Mouse (Mus musculus) erythroid progenitor cell, adult 5-6 weeks (primary cell): ENCODE measurements around the gene Slc44a4. TPM values are rescaled to one million over a fixed set of nuclear protein-coding genes. Genes with fewer than 3 reads are reported as not detected.
"Not testable (repeated sequence)": the region's sequence is repeated elsewhere in the genome, so short reads cannot be mapped to it uniquely, and the experiment has no call there.

ENCODE experiments used
- ATAC-seq: replicated peaks from 2 replicates; pipeline ENCODE4 v1.8.0; 2016; ENCODE audit warnings: moderate number of reproducible peaks, mild to moderate bottlenecking, moderate TSS enrichment, inconsistent platforms; ENCODE audit not compliant: poor library complexity, low FRiP score, severe bottlenecking
- total RNA-seq, 2 experiments: library from RNA; stranded (forward) in 1 of 2; stranded (reverse) in 1 of 2; fragments of 150-400 nt in 1 of 2; fragments of 186-747, 209-891 nt in 1 of 2; gene quantifications; 2 replicates each; pipeline versions ENCODE4 v1.2.3 to v1.2.4; 2015 to 2017; ENCODE audit warnings: low replicate concordance in 2 of 2

Gene Slc44a4
- total RNA-seq, 2 experiments from 2014 or later = not detected

DNA sequence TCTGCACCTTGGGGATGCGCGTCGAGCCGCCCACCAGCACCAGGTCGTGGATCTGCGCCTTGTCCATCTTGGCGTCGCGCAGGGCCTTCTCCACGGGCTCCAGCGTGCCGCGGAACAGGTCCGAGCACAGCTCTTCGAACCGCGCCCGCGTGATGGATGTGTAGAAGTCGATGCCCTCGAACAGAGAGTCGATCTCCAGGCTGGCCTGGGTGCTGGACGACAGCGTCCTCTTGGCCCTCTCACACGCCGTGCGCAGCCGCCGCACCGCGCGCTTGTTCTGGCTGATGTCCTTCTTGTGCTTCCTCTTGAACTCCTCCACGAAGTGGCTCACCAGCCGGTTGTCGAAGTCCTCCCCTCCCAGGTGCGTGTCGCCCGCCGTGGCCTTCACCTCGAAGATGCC lies 43.7 kb downstream of the Slc44a4 start:
- ATAC-seq = not testable (repeated sequence)

GRCm38 (mm10) chr17:34958734-34959129 lies 44.5 kb downstream of the Slc44a4 start:
- peak; percentile 35 for ATAC-seq

DNA sequence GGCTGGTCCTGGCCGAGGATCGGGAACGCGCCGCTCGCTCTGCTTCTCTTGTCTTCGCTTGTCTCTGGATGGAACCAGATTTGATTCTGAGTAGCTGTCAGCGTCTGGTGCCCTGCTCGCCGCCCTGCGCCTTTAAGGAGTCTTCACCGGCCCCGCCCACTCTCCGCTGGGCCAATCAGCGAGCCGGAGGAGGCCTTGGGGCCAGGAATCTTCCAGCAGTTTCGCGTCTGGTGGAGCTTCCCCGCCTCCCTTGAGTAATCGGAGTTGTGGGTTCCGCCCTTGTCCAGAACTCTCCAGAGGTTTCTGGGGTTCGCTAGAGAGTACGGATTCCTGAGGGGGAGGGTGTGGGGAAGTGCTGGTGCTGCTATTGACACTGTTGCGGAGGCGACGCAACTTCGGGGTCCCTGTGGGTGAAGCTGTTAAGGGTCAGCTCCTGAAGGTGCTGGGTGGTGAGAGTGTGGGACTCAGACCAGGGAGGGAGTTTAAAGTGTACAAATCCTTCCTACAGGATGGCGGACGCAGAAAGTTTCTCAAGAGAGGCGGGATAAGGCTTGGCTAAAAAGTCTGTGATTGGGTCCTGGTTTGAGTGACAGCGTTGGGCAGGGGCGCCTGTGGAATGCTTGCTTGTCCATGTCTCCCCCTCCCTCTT lies 45.0 kb downstream of the Slc44a4 start, which contains the start of gene Hspa1b:
TSS of gene Hspa1b (minus strand) at position 109 of the 649 bp plus-strand sequence.
- ATAC-seq = peak; percentile 97

DNA sequence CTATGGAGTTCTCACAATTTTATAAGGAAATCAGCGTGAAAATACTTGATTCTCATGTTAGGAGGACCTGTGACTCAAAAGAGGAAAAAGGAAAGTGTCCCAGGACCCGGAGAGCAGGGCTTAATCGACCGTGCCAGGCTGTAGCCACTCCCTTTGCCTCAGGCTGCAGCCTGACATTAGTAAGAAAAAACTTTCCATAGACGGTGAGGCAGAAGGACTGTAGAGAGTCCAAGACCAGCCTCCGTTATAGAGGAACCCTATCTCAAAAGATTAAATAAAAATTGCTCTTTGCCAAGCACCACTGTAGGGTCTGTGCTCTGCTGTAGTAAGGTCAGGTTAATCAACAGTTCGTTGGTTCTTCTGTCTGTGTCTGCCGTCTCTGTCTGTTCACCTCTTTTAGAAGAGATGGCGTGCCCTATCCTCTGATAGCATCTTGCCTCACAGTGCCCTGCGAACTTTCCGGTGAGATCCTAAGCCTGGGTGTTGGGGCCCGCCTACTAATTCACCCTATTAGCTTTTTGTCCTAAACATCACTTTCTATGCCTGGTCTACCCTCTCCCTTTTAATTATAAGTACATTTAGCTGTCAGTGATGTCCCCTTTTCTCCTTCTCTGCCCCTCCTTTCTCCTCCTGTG lies 45.7 kb downstream of the Slc44a4 start:
- ATAC-seq = 0 out of 2 replicates have a peak, but pooled peaks have one; percentile 27

- ATAC-seq = no peak
These were observed 46.6 kb downstream of the Slc44a4 start for GRCm38 (mm10) chr17:34960702-34961493.

- no peak for ATAC-seq
These were observed 47.9 kb downstream of the Slc44a4 start for GRCm38 (mm10) chr17:34962125-34962524.

DNA sequence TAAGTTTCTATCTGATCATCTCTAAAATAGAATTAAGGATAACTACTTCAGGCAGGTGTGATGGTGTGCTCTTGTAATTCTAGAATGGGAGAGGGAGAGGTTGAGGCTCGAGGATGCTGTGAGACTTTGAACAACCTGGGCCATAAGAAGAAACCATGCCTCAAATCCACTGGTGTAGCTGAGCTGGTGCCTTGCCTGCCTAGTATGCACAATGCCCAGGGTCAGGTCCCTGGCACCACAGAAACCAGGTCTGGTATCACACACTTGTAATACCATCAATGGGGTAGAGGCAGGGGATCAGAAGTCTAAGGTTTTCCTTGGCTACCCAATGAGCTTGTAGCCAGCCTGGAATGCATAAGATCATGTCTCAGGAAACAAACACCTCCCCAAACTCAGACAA lies 48.6 kb downstream of the Slc44a4 start:
- ATAC-seq = no peak

- ATAC-seq = no peak
These were observed 50.4 kb downstream of the Slc44a4 start for GRCm38 (mm10) chr17:34964640-34965049.

DNA sequence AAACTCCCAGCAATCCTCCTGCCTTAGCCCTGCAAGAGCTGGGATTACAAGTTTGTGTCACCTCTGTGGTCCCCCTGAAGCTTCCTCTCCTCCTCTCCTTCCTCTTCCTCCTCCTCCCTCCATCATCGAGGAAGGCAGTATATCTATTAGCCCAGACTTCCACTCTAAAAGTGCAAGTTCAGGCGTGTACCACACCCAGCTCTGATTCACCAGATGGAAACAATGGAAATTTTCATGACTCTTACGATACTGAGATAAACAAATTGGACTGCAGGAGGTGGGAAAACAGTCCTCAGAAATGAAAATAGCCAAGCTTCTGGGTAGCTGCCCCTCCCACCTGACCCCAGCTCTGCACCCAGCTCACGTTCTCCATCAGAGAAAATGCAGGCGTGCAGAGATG lies 51.4 kb downstream of the Slc44a4 start:
- ATAC-seq = no peak

DNA sequence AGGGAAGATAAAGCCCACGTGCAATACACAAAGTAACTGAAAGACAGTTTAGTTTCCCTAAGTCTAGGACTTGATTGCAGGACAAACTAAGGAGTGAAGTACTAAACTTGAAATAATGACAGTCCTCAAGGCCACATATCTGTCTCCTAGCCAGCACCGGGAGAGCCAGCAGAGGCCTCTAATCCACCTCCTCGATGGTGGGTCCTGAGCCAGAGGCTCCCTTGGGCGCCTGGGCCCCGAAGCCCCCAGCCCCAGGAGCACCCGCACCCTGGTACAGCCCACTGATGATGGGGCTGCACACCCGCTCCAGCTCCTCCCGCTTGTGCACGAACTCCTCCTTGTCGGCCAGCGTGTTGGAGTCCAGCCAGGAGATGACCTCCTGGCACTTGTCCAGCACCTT lies 55.6 kb downstream of the Slc44a4 start, which contains the start of gene Gm20481:
TSS of gene Gm20481 (plus strand) at position 91 of the 400 bp plus-strand sequence.
- not testable (repeated sequence) for ATAC-seq

DNA sequence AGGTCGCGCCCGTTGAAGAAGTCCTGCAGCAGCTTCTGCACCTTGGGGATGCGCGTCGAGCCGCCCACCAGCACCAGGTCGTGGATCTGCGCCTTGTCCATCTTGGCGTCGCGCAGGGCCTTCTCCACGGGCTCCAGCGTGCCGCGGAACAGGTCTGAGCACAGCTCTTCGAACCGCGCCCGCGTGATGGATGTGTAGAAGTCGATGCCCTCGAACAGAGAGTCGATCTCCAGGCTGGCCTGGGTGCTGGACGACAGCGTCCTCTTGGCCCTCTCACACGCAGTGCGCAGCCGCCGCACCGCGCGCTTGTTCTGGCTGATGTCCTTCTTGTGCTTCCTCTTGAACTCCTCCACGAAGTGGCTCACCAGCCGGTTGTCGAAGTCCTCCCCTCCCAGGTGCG lies 56.6 kb downstream of the Slc44a4 start:
- ATAC-seq = not testable (repeated sequence)

DNA sequence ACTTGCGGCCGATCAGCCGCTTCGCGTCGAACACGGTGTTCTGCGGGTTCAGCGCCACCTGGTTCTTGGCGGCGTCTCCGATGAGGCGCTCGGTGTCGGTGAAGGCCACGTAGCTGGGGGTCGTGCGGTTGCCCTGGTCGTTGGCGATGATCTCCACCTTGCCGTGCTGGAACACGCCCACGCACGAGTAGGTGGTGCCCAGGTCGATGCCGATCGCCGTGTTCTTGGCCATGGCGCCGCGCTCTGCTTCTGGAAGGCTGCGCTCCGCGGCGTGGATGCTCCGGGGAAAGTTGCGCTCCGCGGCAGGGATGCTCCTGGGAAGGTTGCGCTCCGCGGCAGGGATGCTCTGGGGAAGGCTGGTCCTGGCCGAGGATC lies 57.4 kb downstream of the Slc44a4 start:
- ATAC-seq = peak; percentile 53

DNA sequence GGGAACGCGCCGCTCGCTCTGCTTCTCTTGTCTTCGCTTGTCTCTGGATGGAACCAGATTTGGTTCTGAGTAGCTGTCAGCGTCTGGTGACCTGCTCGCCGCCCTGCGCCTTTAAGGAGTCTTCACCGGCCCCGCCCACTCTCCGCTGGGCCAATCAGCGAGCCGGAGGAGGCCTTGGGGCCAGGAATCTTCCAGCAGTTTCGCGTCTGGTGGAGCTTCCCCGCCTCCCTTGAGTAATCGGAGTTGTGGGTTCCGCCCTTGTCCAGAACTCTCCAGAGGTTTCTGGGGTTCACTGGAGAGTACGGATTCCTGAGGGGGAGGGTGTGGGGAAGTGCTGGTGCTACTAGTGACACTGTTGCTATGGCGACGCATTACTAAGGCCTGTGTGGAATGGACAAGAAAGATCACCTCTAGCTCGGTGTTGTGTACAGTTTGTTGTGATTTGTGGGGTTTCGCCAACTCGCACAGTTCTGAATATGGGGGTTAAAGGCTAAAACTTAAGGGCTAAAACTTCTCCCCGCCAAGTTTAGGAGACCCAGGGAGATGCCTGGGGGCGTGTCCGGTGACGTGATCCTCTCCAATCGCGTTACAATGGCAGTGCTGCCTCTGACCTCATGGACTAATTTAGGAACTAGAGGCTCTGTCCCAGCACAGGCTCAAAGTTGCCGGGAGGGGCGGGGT lies 57.9 kb downstream of the Slc44a4 start, which contains the start of the genes Hspa1a and Hspa1l:
TSS of gene Hspa1a (minus strand) at position 88 of the 681 bp plus-strand sequence.
TSS of gene Hspa1l (plus strand) at position 635 of the 681 bp plus-strand sequence.
- ATAC-seq = peak; percentile 98

DNA sequence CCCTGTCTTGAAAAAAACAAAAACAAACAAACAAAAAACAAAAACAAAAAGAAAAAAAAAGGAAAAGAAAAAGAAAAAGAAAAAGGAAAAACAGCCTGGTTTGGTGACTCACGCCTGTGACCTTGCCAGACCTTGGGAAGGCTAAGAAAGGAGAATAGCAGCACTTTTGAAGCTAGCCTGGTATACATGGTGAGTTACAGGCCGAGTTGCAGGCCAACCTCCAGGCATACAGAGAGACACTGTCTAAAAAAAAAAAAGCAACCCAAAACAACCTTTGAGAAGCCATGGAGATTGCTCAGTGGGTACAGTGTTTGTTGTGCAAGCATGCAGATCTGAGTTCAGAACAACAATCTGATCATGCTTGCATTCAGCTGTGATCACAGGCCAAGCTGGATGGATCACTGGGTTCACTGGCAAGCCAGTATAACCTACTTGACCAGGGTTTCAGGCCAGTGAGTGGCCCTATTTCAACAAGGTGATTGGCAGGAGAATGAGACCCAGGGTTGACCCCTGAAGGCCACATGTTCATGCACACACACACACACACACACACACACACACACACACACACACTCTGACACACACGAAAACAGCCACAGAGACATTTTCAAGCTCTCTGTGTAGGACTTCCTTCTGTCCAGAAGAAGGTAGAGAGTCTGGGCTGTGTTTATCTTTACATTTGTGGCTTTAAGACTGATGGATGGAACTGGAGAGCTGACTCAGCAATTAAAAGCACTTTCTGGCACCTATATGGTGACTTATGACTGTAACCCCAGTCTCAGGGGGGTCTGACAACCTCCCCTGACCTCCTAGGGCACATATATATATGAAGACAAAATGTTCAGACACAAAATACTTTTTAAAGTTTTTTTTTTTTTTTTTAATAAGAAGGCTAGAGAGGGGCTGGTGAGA lies 61.6 kb downstream of the Slc44a4 start:
- no peak for ATAC-seq

- ATAC-seq = no peak
These were observed 62.7 kb downstream of the Slc44a4 start for GRCm38 (mm10) chr17:34977000-34977399.

GRCm38 (mm10) chr17:34978239-34978638 lies 64.0 kb downstream of the Slc44a4 start:
- ATAC-seq = no peak

GRCm38 (mm10) chr17:34979631-34980030 lies 65.4 kb downstream of the Slc44a4 start:
- no peak for ATAC-seq
